Mouse (Mus musculus): ENCODE data around the gene Pde1a. TPM values are rescaled to one million over a fixed set of nuclear protein-coding genes. Genes with fewer than 3 reads are reported as not detected.

Pde1a gene
- total and polyA plus RNA-seq, 2 experiments from 2014 or later, result 18.8 to 19.6 TPM

GRCm38 (mm10) chr2:80025597-80025996 lies 103.7 kb downstream of the Pde1a start:
- Histone ChIP-seq H3K9ac (replicated peaks; ENCODE audit: low read length) (no peak overlapping the region), H3K36me3 (ENCODE audit: insufficient read depth, low read length) (no peaks in the 10 kb centered on the region), H3K27me3 (ENCODE audit: insufficient read depth, low read length) (no peaks in the 10 kb centered on the region), H3K9me3 (ENCODE audit: low read length) (no peaks in the 10 kb centered on the region), H3K4me1 (ENCODE audit: insufficient read depth, low read length) (no peaks in the 10 kb centered on the region), H3K4me2 (ENCODE audit: low read depth, low read length) (no peak overlapping the region), H3K27ac (no peak overlapping the region), H3K4me3 (ENCODE audit: low read length) (no peak overlapping the region)
- no peak for TF ChIP-seq CTCF (IDR thresholded peaks at IDR 0.05; ENCODE audit: low read depth)
- 83% methylated on average over 1 of the region's 1 CpGs for WGBS
- DNase-seq (ENCODE audit: low spot score) (no peak), ATAC-seq (no peak)

DNA sequence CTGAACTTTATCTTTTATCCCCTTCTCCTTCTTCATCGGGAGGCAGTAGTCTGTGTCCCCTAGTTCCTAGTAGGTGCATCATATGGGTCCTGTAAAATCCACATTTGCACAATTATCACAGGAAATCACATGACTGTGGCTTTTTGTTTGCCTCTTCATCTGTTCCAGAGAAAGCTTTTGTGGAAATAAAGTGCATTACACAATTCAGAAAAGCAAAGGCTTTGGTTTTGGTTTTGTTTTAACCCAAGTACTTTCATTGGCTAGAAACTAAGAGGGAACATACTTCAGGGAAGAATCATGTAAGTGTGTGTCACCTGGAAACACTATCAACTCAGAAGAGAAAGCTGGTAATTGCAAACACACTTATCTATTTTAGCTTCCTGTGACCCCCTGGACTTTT lies 104.2 kb downstream of the Pde1a start:
- TF ChIP-seq CTCF (IDR thresholded peaks at IDR 0.05; ENCODE audit: low read depth), result no peak
- Histone ChIP-seq H3K4me2 (ENCODE audit: low read depth, low read length) (no peak overlapping the region), H3K4me1 (ENCODE audit: insufficient read depth, low read length) (no peaks in the 10 kb centered on the region), H3K9me3 (ENCODE audit: low read length) (no peaks in the 10 kb centered on the region), H3K27ac (no peak overlapping the region), H3K27me3 (ENCODE audit: insufficient read depth, low read length) (no peaks in the 10 kb centered on the region), H3K4me3 (ENCODE audit: low read length) (no peak overlapping the region), H3K36me3 (ENCODE audit: insufficient read depth, low read length) (no peaks in the 10 kb centered on the region), H3K9ac (replicated peaks; ENCODE audit: low read length) (no peak overlapping the region)
- 89% methylated on average over 1 of the region's 1 CpGs for WGBS
- no peak for ATAC-seq
- no peak for DNase-seq (ENCODE audit: low spot score)

DNA sequence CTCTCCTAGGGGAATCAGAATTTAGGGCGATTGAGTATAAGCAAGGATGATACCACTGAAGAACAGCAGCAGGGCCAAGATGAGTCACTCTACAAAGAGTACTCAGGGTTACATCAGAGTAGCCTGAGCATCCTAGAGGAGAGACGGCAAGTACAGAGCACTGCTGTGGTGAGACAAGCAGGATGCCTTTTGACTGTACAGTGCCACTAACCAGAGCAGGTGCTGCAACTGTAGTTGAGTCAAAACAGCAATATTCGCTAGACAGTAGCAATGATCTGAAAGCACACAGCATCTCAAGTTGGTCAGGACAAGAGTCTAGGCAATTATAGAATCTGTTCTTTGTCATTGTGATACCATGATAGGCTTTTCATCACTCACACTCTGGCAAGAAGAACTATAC lies 115.1 kb downstream of the Pde1a start:
- no peak for DNase-seq (ENCODE audit: low spot score)
- H3K36me3 ChIP-seq (ENCODE audit: insufficient read depth, low read length), result no peaks in the 10 kb centered on the region
- H3K4me3 ChIP-seq (ENCODE audit: low read length), result no peak overlapping the region
- H3K9ac ChIP-seq (replicated peaks; ENCODE audit: low read length), result no peak overlapping the region
- ATAC-seq, result no peak
- H3K9me3 ChIP-seq (ENCODE audit: low read length), result no peaks in the 10 kb centered on the region
- 88% methylated on average over 3 of the region's 3 CpGs for WGBS
- H3K4me1 ChIP-seq (ENCODE audit: insufficient read depth, low read length), result no peaks in the 10 kb centered on the region
- no peak for TF ChIP-seq CTCF (IDR thresholded peaks at IDR 0.05; ENCODE audit: low read depth)
- no peak overlapping the region for H3K4me2 ChIP-seq (ENCODE audit: low read depth, low read length)
- no peaks in the 10 kb centered on the region for H3K27me3 ChIP-seq (ENCODE audit: insufficient read depth, low read length)
- no peak overlapping the region for H3K27ac ChIP-seq

DNA sequence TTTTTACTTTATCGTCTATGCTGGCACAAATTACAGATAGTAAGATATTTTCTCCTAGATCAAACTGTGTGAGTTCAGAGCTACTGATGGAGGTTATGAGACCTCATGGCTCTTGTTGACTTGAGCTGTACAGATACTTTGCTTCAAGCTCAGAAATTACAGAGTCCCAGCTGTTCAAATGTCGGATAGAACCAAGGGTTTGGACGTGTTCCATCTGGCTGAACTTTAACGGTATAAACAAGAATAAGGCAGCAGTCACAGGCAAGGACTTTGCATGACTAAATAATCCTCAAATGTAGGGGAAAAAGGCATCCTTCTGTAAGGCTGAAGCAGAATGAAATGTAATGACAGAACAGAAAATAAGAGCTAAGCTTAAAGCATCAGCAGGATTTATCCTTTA lies 116.2 kb downstream of the Pde1a start:
- H3K36me3 ChIP-seq (ENCODE audit: insufficient read depth, low read length), result no peaks in the 10 kb centered on the region
- ATAC-seq (0 out of 2 replicates have a peak, but pooled peaks have one; percentile 43), DNase-seq (ENCODE audit: low spot score) (peak; percentile 62)
- no peak overlapping the region for H3K4me3 ChIP-seq (ENCODE audit: low read length)
- no peaks in the 10 kb centered on the region for H3K9me3 ChIP-seq (ENCODE audit: low read length)
- no peak overlapping the region for H3K27ac ChIP-seq
- TF ChIP-seq CTCF (IDR thresholded peaks at IDR 0.05; ENCODE audit: low read depth), result no peak
- no peak overlapping the region for H3K9ac ChIP-seq (replicated peaks; ENCODE audit: low read length)
- no peaks in the 10 kb centered on the region for H3K27me3 ChIP-seq (ENCODE audit: insufficient read depth, low read length)
- H3K4me1 ChIP-seq (ENCODE audit: insufficient read depth, low read length), result no peaks in the 10 kb centered on the region
- WGBS, result 36% methylated on average over 4 of the region's 4 CpGs
- H3K4me2 ChIP-seq (ENCODE audit: low read depth, low read length), result no peak overlapping the region

DNA sequence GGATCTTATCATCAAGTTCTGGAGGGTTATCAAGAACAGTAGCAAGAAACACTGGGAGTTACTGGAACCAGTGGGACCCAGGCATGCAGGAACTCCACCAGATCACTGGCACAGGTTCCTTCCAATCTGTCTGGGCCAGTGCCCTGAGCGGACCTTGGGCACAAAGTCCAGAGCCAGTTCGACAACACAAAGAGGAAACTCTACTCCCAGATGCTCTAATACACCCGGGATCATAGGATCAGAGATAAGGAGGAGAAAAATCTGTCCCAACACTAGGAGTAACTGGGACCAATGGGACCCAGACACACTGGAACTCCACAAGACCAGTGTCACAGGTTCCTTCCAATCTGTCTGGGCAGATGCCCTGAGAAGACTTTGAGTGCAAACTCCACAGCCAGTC lies 130.1 kb downstream of the Pde1a start:
- TF ChIP-seq CTCF (IDR thresholded peaks at IDR 0.05; ENCODE audit: low read depth), result no peak
- WGBS, result 88% methylated on average over 3 of the region's 3 CpGs
- Histone ChIP-seq H3K4me2 (ENCODE audit: low read depth, low read length) (no peak overlapping the region), H3K9me3 (ENCODE audit: low read length) (no peaks in the 10 kb centered on the region), H3K4me1 (ENCODE audit: insufficient read depth, low read length) (no peaks in the 10 kb centered on the region), H3K4me3 (ENCODE audit: low read length) (no peak overlapping the region), H3K27ac (no peak overlapping the region), H3K27me3 (ENCODE audit: insufficient read depth, low read length) (no peaks in the 10 kb centered on the region), H3K36me3 (ENCODE audit: insufficient read depth, low read length) (no peaks in the 10 kb centered on the region), H3K9ac (replicated peaks; ENCODE audit: low read length) (no peak overlapping the region)
- ATAC-seq, result no peak
- DNase-seq (ENCODE audit: low spot score), result no peak

DNA sequence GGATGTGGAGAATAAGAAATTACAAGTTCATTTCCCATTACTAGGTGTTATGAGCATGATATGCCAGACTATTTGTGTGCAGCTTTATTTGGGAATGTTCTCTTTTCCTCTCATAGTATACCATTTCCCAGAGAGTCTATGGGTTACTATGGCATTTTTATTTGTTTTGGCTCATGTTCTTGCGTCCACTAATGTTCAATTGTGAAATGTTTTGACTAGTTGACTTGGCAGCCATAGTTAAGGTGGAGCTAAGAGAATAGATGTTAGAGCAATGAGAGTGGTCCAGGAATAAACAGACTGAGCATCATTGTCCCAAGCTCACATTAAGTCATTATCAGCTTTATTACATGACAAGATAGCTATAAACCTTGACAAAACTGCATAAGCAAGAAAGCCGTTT lies 130.8 kb downstream of the Pde1a start:
- H3K4me2 ChIP-seq (ENCODE audit: low read depth, low read length), result no peak overlapping the region
- no peak overlapping the region for H3K9ac ChIP-seq (replicated peaks; ENCODE audit: low read length)
- no peaks in the 10 kb centered on the region for H3K9me3 ChIP-seq (ENCODE audit: low read length)
- no peaks in the 10 kb centered on the region for H3K36me3 ChIP-seq (ENCODE audit: insufficient read depth, low read length)
- H3K27ac ChIP-seq, result no peak overlapping the region
- no peak for ATAC-seq
- H3K4me3 ChIP-seq (ENCODE audit: low read length), result no peak overlapping the region
- no peaks in the 10 kb centered on the region for H3K27me3 ChIP-seq (ENCODE audit: insufficient read depth, low read length)
- 83% methylated on average over 2 of the region's 2 CpGs for WGBS
- no peaks in the 10 kb centered on the region for H3K4me1 ChIP-seq (ENCODE audit: insufficient read depth, low read length)
- no peak for DNase-seq (ENCODE audit: low spot score)
- TF ChIP-seq CTCF (IDR thresholded peaks at IDR 0.05; ENCODE audit: low read depth), result no peak

DNA sequence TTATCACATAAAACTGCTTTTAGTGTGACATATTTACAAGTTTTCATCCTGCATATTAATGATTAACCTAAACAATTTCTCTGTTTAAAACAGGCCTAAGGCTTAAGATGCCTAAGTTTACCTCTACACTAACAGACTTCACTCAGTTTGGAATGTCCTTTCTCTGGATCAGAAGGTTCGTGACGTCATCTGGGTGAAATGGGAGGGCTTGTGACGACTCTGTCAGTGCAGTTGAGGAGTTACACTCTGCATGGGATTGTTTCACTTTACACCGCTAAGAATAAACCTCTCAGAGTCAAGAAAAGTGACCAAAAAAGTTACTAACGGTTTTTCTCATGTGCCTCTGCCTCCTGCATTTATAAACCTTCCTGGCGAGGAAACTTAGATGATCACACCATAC lies 137.6 kb downstream of the Pde1a start:
- Histone ChIP-seq H3K4me1 (ENCODE audit: insufficient read depth, low read length) (no peaks in the 10 kb centered on the region), H3K4me2 (ENCODE audit: low read depth, low read length) (no peak overlapping the region), H3K9ac (replicated peaks; ENCODE audit: low read length) (no peak overlapping the region), H3K27ac (no peak overlapping the region), H3K4me3 (ENCODE audit: low read length) (no peak overlapping the region), H3K27me3 (ENCODE audit: insufficient read depth, low read length) (no peaks in the 10 kb centered on the region), H3K36me3 (ENCODE audit: insufficient read depth, low read length) (no peaks in the 10 kb centered on the region), H3K9me3 (ENCODE audit: low read length) (no peaks in the 10 kb centered on the region)
- no peak for DNase-seq (ENCODE audit: low spot score)
- TF ChIP-seq CTCF (IDR thresholded peaks at IDR 0.05; ENCODE audit: low read depth), result no peak
- ATAC-seq, result no peak
- 82% methylated on average over 6 of the region's 6 CpGs for WGBS
